Mouse (Mus musculus) ES-Bruce4 (cell line): ENCODE measurements around the gene Sorbs2.

Experiments used
- CTCF ChIP-seq: IDR thresholded peaks from one replicate; pipeline ENCODE4 v1.8.1; 2011; ENCODE audit warnings: low read depth, low read length
- EP300 ChIP-seq: IDR thresholded peaks from 2 replicates; pipeline ENCODE4 v1.6.1; 2011; ENCODE audit warnings: low read depth, low read length; ENCODE audit not compliant: insufficient read depth
- POLR2A ChIP-seq: IDR thresholded peaks from one replicate; pipeline ENCODE4 v1.8.1; 2011; ENCODE audit warnings: low read length; ENCODE audit not compliant: insufficient read depth

DNA sequence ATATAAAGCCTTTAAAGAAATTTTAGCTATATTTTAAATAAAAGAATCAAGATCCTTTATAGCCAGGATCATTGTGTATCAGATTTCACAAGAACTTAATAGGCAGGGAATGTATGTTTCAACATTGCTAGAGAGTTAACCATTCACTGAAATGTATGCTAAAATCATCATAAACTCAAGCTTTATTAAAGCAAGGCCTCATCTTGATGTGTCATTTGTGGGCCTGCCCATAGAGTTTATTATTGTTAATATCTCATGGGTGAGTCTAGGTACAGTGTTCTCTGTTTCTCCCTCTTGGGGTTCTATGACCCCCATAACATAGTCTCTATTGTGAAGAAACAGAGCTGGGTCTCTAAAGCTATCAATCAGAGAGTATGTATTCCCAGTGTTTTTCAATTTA lies 236.2 kb downstream of the Sorbs2 start:
- no peak for TF ChIP-seq CTCF
- TF ChIP-seq POLR2A: no peak
- no peak for TF ChIP-seq EP300
